Mouse (Mus musculus) neural tube, embryonic 12.5 days (tissue): ENCODE measurements around the gene Pcbp2. TPM values are rescaled to one million over a fixed set of nuclear protein-coding genes. Genes with fewer than 3 reads are reported as not detected.
A peak's percentile ranks its signal among the peaks of the same experiment; 100 is the strongest.

ENCODE experiments used
- ATAC-seq: fragments of 200-750 bp; cut with Nextera tagmentation; 2 replicates; pipeline ENCODE4 v1.8.0; 2017; ENCODE audit warnings: low read depth, mild to moderate bottlenecking, moderate TSS enrichment, moderate library complexity; ENCODE audit not compliant: low FRiP score
- H3K27ac ChIP-seq: fragments of 300-500 bp; sonication (generic); 2 replicates; pipeline ENCODE4 v1.5.1; 2016
- H3K27me3 ChIP-seq: fragments of 300-500 bp; sonication (generic); replicated peaks from 2 replicates; pipeline ENCODE4 v1.6.1; 2016; ENCODE audit warnings: mild to moderate bottlenecking
- H3K36me3 ChIP-seq: fragments of 300-500 bp; sonication (generic); 2 replicates; pipeline ENCODE4 v1.6.1; 2016; ENCODE audit warnings: mild to moderate bottlenecking
- H3K4me1 ChIP-seq: fragments of 300-500 bp; sonication (generic); 2 replicates; pipeline ENCODE4 v1.6.1; 2016
- H3K4me2 ChIP-seq: fragments of 300-500 bp; sonication (generic); replicated peaks from 2 replicates; pipeline ENCODE4 v1.6.1; 2016; ENCODE audit warnings: mild to moderate bottlenecking
- H3K4me3 ChIP-seq: fragments of 300-500 bp; sonication (generic); 2 replicates; pipeline ENCODE4 v1.5.1; 2016
- H3K9ac ChIP-seq: fragments of 300-500 bp; sonication (generic); 2 replicates; pipeline ENCODE4 v1.6.1; 2016; ENCODE audit warnings: mild to moderate bottlenecking
- H3K9me3 ChIP-seq: fragments of 300-500 bp; sonication (generic); 2 replicates; pipeline ENCODE4 v1.6.1; 2016; ENCODE audit warnings: mild to moderate bottlenecking
- WGBS: fragments of 180-500 bp; shearing (Covaris S2); methylation state at CpG from one replicate; pipeline ENCODE4 v1.1.7; 2016; 5-methylcytosine and 5-hydroxymethylcytosine counted together
- polyA plus RNA-seq: library from polyadenylated mRNA; unstranded; fragments of >200 nt; fragmentation: Nextera tagmentation; extraction: Ambion mirVana; gene quantifications from 2 replicates; pipeline ENCODE4 v1.2.1, GENCODE M21; 2016

Pcbp2 gene
- 144 and 152 TPM in 2 replicates for polyA plus RNA-seq

- peak within 1 kb of the TSS; percentile 95 for H3K27ac ChIP-seq
- no peaks in the 10 kb centered on the region for H3K27me3 ChIP-seq
- H3K4me1 ChIP-seq = peaks cover 8% of the 10 kb centered on the region; the same call in 1 of the 2 replicates
- peak within 1 kb of the TSS; percentile 73 for H3K4me2 ChIP-seq
- peak within 1 kb of the TSS; percentile 76 for H3K4me3 ChIP-seq
- H3K36me3 ChIP-seq = peaks cover 13% of the 10 kb centered on the region
- ATAC-seq = peak; percentile 99
- no peaks in the 10 kb centered on the region for H3K9me3 ChIP-seq
- under 1% methylated on average over 36 of the region's 40 CpGs for WGBS
- peak within 1 kb of the TSS; percentile 92 for H3K9ac ChIP-seq
Observed at GRCm38 (mm10) chr15:102470183-102470604, at the start of gene Pcbp2. Gene Pcbp2 (plus strand): TSS chr15:102470539.

GRCm38 (mm10) chr15:102420986-102421385 is 49.4 kb upstream of the Pcbp2 start:
- Histone ChIP-seq H3K27ac (no peak overlapping the region), H3K9me3 (no peaks in the 10 kb centered on the region), H3K27me3 (no peaks in the 10 kb centered on the region), H3K4me1 (no peaks in the 10 kb centered on the region), H3K4me2 (no peak overlapping the region), H3K9ac (no peak overlapping the region), H3K4me3 (no peak overlapping the region), H3K36me3 (peaks cover 16% of the 10 kb centered on the region)
- no peak for ATAC-seq
- WGBS = 77% methylated on average over 1 of the region's 1 CpGs

GRCm38 (mm10) chr15:102421437-102421836 is 48.9 kb upstream of the Pcbp2 start:
- Histone ChIP-seq H3K36me3 (peaks cover 20% of the 10 kb centered on the region), H3K4me3 (no peak overlapping the region), H3K27me3 (no peaks in the 10 kb centered on the region), H3K4me1 (no peaks in the 10 kb centered on the region), H3K9me3 (no peaks in the 10 kb centered on the region), H3K27ac (no peak overlapping the region), H3K9ac (no peak overlapping the region), H3K4me2 (no peak overlapping the region)
- ATAC-seq = no peak
- whole genome bisulfite sequencing = 66% methylated on average over 3 of the region's 3 CpGs

GRCm38 (mm10) chr15:102423602-102424240 is 46.6 kb upstream of the Pcbp2 start:
- WGBS = 92% methylated on average over 2 of the region's 2 CpGs
- H3K4me2 ChIP-seq = no peak overlapping the region
- H3K9me3 ChIP-seq = no peaks in the 10 kb centered on the region
- no peak overlapping the region for H3K27ac ChIP-seq
- no peaks in the 10 kb centered on the region for H3K4me1 ChIP-seq
- peaks cover 34% of the 10 kb centered on the region for H3K36me3 ChIP-seq
- no peaks in the 10 kb centered on the region for H3K27me3 ChIP-seq
- no peak for ATAC-seq
- H3K9ac ChIP-seq = no peak overlapping the region
- no peak overlapping the region for H3K4me3 ChIP-seq

- no peaks in the 10 kb centered on the region for H3K27me3 ChIP-seq
- no peak overlapping the region for H3K9ac ChIP-seq
- ATAC-seq = no peak
- 93% methylated on average over 2 of the region's 2 CpGs for WGBS
- H3K27ac ChIP-seq = no peak overlapping the region
- H3K36me3 ChIP-seq = peaks cover 37% of the 10 kb centered on the region
- no peaks in the 10 kb centered on the region for H3K9me3 ChIP-seq
- no peak overlapping the region for H3K4me2 ChIP-seq
- H3K4me1 ChIP-seq = no peaks in the 10 kb centered on the region
- H3K4me3 ChIP-seq = no peak overlapping the region
Observed at GRCm38 (mm10) chr15:102424657-102425056, 45.7 kb upstream of the Pcbp2 start.

GRCm38 (mm10) chr15:102426963-102427362 is 43.4 kb upstream of the Pcbp2 start:
- no peak overlapping the region for H3K4me2 ChIP-seq
- H3K9me3 ChIP-seq = no peaks in the 10 kb centered on the region
- no peak overlapping the region for H3K9ac ChIP-seq
- ATAC-seq = no peak
- H3K4me1 ChIP-seq = no peaks in the 10 kb centered on the region
- WGBS = 98% methylated on average over 1 of the region's 1 CpGs
- H3K27ac ChIP-seq = no peak overlapping the region
- H3K4me3 ChIP-seq = no peak overlapping the region
- no peaks in the 10 kb centered on the region for H3K27me3 ChIP-seq
- peaks cover 57% of the 10 kb centered on the region for H3K36me3 ChIP-seq

GRCm38 (mm10) chr15:102432046-102432445 is 38.3 kb upstream of the Pcbp2 start:
- Histone ChIP-seq H3K4me2 (no peak overlapping the region), H3K9me3 (no peaks in the 10 kb centered on the region), H3K9ac (no peak overlapping the region), H3K27me3 (no peaks in the 10 kb centered on the region), H3K36me3 (peaks cover 70% of the 10 kb centered on the region), H3K27ac (no peak overlapping the region), H3K4me3 (no peak overlapping the region), H3K4me1 (no peaks in the 10 kb centered on the region)
- WGBS = 96% methylated on average over 1 of the region's 1 CpGs
- no peak for ATAC-seq

GRCm38 (mm10) chr15:102433173-102433572 is 37.2 kb upstream of the Pcbp2 start:
- Histone ChIP-seq H3K4me2 (no peak overlapping the region), H3K9ac (no peak overlapping the region), H3K36me3 (peaks cover 67% of the 10 kb centered on the region), H3K9me3 (no peaks in the 10 kb centered on the region), H3K4me3 (no peak overlapping the region), H3K27me3 (no peaks in the 10 kb centered on the region), H3K27ac (no peak overlapping the region), H3K4me1 (no peaks in the 10 kb centered on the region)
- no peak for ATAC-seq
- 97% methylated on average over 4 of the region's 4 CpGs for WGBS

GRCm38 (mm10) chr15:102442490-102442889 is 27.8 kb upstream of the Pcbp2 start:
- Histone ChIP-seq H3K4me3 (no peak overlapping the region), H3K27me3 (no peaks in the 10 kb centered on the region), H3K36me3 (peaks cover 7% of the 10 kb centered on the region; the same call in 1 of the 2 replicates), H3K27ac (no peak overlapping the region), H3K9ac (no peak overlapping the region), H3K4me2 (no peak overlapping the region), H3K9me3 (no peaks in the 10 kb centered on the region), H3K4me1 (no peaks in the 10 kb centered on the region)
- 46% methylated on average over 2 of the region's 2 CpGs for whole genome bisulfite sequencing
- ATAC-seq = no peak

GRCm38 (mm10) chr15:102445146-102445545 is 25.2 kb upstream of the Pcbp2 start, which contains the start of gene Amhr2:
Gene Amhr2 (plus strand): TSS chr15:102445367.
- H3K4me1 ChIP-seq = no peaks in the 10 kb centered on the region
- H3K9ac ChIP-seq = no peak within 1 kb of the TSS
- H3K27me3 ChIP-seq = no peaks in the 10 kb centered on the region
- no peaks in the 10 kb centered on the region for H3K36me3 ChIP-seq
- H3K4me2 ChIP-seq = no peak within 1 kb of the TSS
- 69% methylated on average over 8 of the region's 8 CpGs for WGBS
- no peak for ATAC-seq
- H3K9me3 ChIP-seq = no peaks in the 10 kb centered on the region
- H3K27ac ChIP-seq = no peak within 1 kb of the TSS
- H3K4me3 ChIP-seq = no peak within 1 kb of the TSS

GRCm38 (mm10) chr15:102446448-102446847 is 23.9 kb upstream of the Pcbp2 start:
- WGBS = 60% methylated on average over 5 of the region's 6 CpGs
- Histone ChIP-seq H3K9me3 (no peaks in the 10 kb centered on the region), H3K4me2 (no peak overlapping the region), H3K27me3 (no peaks in the 10 kb centered on the region), H3K4me3 (no peak overlapping the region), H3K9ac (no peak overlapping the region), H3K27ac (no peak overlapping the region), H3K36me3 (no peaks in the 10 kb centered on the region), H3K4me1 (no peaks in the 10 kb centered on the region)
- ATAC-seq = no peak

- Histone ChIP-seq H3K9me3 (no peaks in the 10 kb centered on the region), H3K27ac (no peak overlapping the region), H3K4me1 (no peaks in the 10 kb centered on the region), H3K9ac (no peak overlapping the region), H3K27me3 (no peaks in the 10 kb centered on the region), H3K4me3 (no peak overlapping the region), H3K4me2 (no peak overlapping the region), H3K36me3 (no peaks in the 10 kb centered on the region)
- 63% methylated on average over 8 of the region's 8 CpGs for WGBS
- ATAC-seq = no peak
Observed at GRCm38 (mm10) chr15:102449366-102449765, 21.0 kb upstream of the Pcbp2 start.

- Histone ChIP-seq H3K27ac (no peak overlapping the region), H3K9ac (no peak overlapping the region), H3K4me3 (no peak overlapping the region), H3K4me1 (no peaks in the 10 kb centered on the region), H3K27me3 (no peaks in the 10 kb centered on the region), H3K9me3 (no peaks in the 10 kb centered on the region), H3K4me2 (no peak overlapping the region), H3K36me3 (no peaks in the 10 kb centered on the region)
- no peak for ATAC-seq
- 39% methylated on average over 7 of the region's 7 CpGs for WGBS
Observed at GRCm38 (mm10) chr15:102450928-102451327, 19.4 kb upstream of the Pcbp2 start.
